Mouse (Mus musculus) kidney, embryonic 15.5 days (tissue): ENCODE measurements around the gene Sema5b. TPM values are rescaled to one million over a fixed set of nuclear protein-coding genes. Genes with fewer than 3 reads are reported as not detected.

Source experiments
- ATAC-seq: fragments of 200-750 bp; cut with Nextera tagmentation; replicated peaks from 2 replicates; pipeline ENCODE4 v1.8.0; 2017; ENCODE audit warnings: moderate TSS enrichment; ENCODE audit not compliant: low FRiP score
- H3K27ac ChIP-seq: fragments of 300-500 bp; sonication (generic); 2 replicates; pipeline ENCODE4 v1.5.1; 2015; ENCODE audit warnings: mild to moderate bottlenecking, inconsistent platforms
- H3K27me3 ChIP-seq: fragments of 300-500 bp; sonication (generic); 2 replicates; pipeline ENCODE4 v1.6.1; 2015; ENCODE audit warnings: inconsistent platforms
- H3K36me3 ChIP-seq: fragments of 300-500 bp; sonication (generic); 2 replicates; pipeline ENCODE4 v1.6.1; 2015; ENCODE audit warnings: inconsistent platforms
- H3K4me1 ChIP-seq: fragments of 300-500 bp; sonication (generic); 2 replicates; pipeline ENCODE4 v1.6.1; 2015; ENCODE audit warnings: inconsistent platforms
- H3K4me2 ChIP-seq: fragments of 300-500 bp; sonication (generic); 2 replicates; pipeline ENCODE4 v1.6.1; 2015; ENCODE audit warnings: moderate library complexity, mild to moderate bottlenecking, inconsistent platforms
- H3K4me3 ChIP-seq: fragments of 300-500 bp; sonication (generic); replicated peaks from 2 replicates; pipeline ENCODE4 v1.5.1; 2015; ENCODE audit warnings: mild to moderate bottlenecking, inconsistent platforms
- H3K9ac ChIP-seq: fragments of 300-500 bp; sonication (generic); 2 replicates; pipeline ENCODE4 v1.6.1; 2015; ENCODE audit warnings: mild to moderate bottlenecking, inconsistent platforms
- H3K9me3 ChIP-seq: fragments of 300-500 bp; sonication (generic); replicated peaks from 2 replicates; pipeline ENCODE4 v1.6.1; 2016; ENCODE audit warnings: inconsistent platforms
- WGBS: fragments of 180-500 bp; shearing (Covaris S2); methylation state at CpG from one replicate; pipeline ENCODE4 v1.1.7; 2015; ENCODE audit warnings: mixed read lengths; 5-methylcytosine and 5-hydroxymethylcytosine counted together
- polyA plus RNA-seq: library from polyadenylated mRNA; unstranded; fragments of >200 nt; fragmentation: Nextera tagmentation; extraction: Ambion mirVana; gene quantifications from 2 replicates; pipeline ENCODE4 v1.2.1, GENCODE M21; 2015

Gene Sema5b
- polyA plus RNA-seq, 1 experiment from 2014 or later: 6.8 TPM

GRCm38 (mm10) chr16:35623986-35624385 lies 83.0 kb downstream of the Sema5b start:
- no peak for ATAC-seq
- 0 out of 2 replicates have a peak, but pooled peaks cover under 1% of the 10 kb centered on the region for H3K27me3 ChIP-seq
- no peak overlapping the region for H3K4me3 ChIP-seq
- H3K4me1 ChIP-seq: peaks cover 15% of the 10 kb centered on the region
- WGBS: 70% methylated on average over 7 of the region's 7 CpGs
- no peak overlapping the region for H3K4me2 ChIP-seq
- H3K9me3 ChIP-seq: no peaks in the 10 kb centered on the region
- no peaks in the 10 kb centered on the region for H3K36me3 ChIP-seq
- no peak overlapping the region for H3K9ac ChIP-seq
- no peak overlapping the region for H3K27ac ChIP-seq

- Histone ChIP-seq H3K9ac (no peak overlapping the region), H3K4me3 (no peak overlapping the region), H3K27ac (no peak overlapping the region), H3K36me3 (no peaks in the 10 kb centered on the region), H3K4me1 (peaks cover 15% of the 10 kb centered on the region), H3K9me3 (no peaks in the 10 kb centered on the region), H3K27me3 (0 out of 2 replicates have a peak, but pooled peaks cover 6% of the 10 kb centered on the region), H3K4me2 (no peak overlapping the region)
- WGBS: 61% methylated on average over 6 of the region's 6 CpGs
- ATAC-seq: no peak
Observed at GRCm38 (mm10) chr16:35624877-35625276, 83.9 kb downstream of the Sema5b start.

GRCm38 (mm10) chr16:35625286-35626020 lies 84.5 kb downstream of the Sema5b start:
- WGBS: 61% methylated on average over 16 of the region's 16 CpGs

GRCm38 (mm10) chr16:35627992-35628607 lies 87.2 kb downstream of the Sema5b start:
- Histone ChIP-seq H3K4me1 (peaks cover 21% of the 10 kb centered on the region), H3K27me3 (0 out of 2 replicates have a peak, but pooled peaks cover 6% of the 10 kb centered on the region), H3K9ac (no peak overlapping the region), H3K4me2 (no peak overlapping the region), H3K4me3 (no peak overlapping the region), H3K9me3 (no peaks in the 10 kb centered on the region), H3K27ac (no peak overlapping the region), H3K36me3 (no peaks in the 10 kb centered on the region)
- ATAC-seq: peak; percentile 55; the same call in 1 of the 2 replicates
- WGBS: 41% methylated on average over 10 of the region's 10 CpGs

More at GRCm38 (mm10) chr16:35625286-35626020, 84.5 kb downstream of the Sema5b start:
- H3K4me2 ChIP-seq: no peak overlapping the region
- no peaks in the 10 kb centered on the region for H3K9me3 ChIP-seq
- no peak overlapping the region for H3K4me3 ChIP-seq
- H3K27ac ChIP-seq: no peak overlapping the region
- H3K27me3 ChIP-seq: 0 out of 2 replicates have a peak, but pooled peaks cover 6% of the 10 kb centered on the region
- H3K36me3 ChIP-seq: no peaks in the 10 kb centered on the region
- peaks cover 15% of the 10 kb centered on the region for H3K4me1 ChIP-seq
- no peak for ATAC-seq
- H3K9ac ChIP-seq: no peak overlapping the region

- Histone ChIP-seq H3K36me3 (no peaks in the 10 kb centered on the region), H3K27ac (no peak overlapping the region), H3K27me3 (0 out of 2 replicates have a peak, but pooled peaks cover 6% of the 10 kb centered on the region), H3K4me1 (peaks cover 9% of the 10 kb centered on the region), H3K9ac (no peak overlapping the region), H3K4me3 (no peak overlapping the region), H3K9me3 (no peaks in the 10 kb centered on the region), H3K4me2 (0 out of 2 replicates have a peak overlapping the region, but pooled peaks have one; percentile 25)
- WGBS: 41% methylated on average over 16 of the region's 16 CpGs
- peak; percentile 54; the same call in 1 of the 2 replicates for ATAC-seq
Observed at GRCm38 (mm10) chr16:35630470-35631183, 89.7 kb downstream of the Sema5b start.

GRCm38 (mm10) chr16:35633058-35633457 lies 92.1 kb downstream of the Sema5b start:
- 22% methylated on average over 2 of the region's 2 CpGs for whole genome bisulfite sequencing
- Histone ChIP-seq H3K4me3 (no peak overlapping the region), H3K9ac (no peak overlapping the region), H3K4me1 (peaks cover 8% of the 10 kb centered on the region), H3K9me3 (no peaks in the 10 kb centered on the region), H3K4me2 (no peak overlapping the region), H3K27me3 (0 out of 2 replicates have a peak, but pooled peaks cover 6% of the 10 kb centered on the region), H3K27ac (no peak overlapping the region), H3K36me3 (no peaks in the 10 kb centered on the region)
- no peak for ATAC-seq

GRCm38 (mm10) chr16:35634971-35635370 lies 94.0 kb downstream of the Sema5b start:
- WGBS: 62% methylated on average over 4 of the region's 4 CpGs
- Histone ChIP-seq H3K27me3 (no peaks in the 10 kb centered on the region), H3K27ac (no peak overlapping the region), H3K4me1 (peaks cover 8% of the 10 kb centered on the region), H3K9me3 (no peaks in the 10 kb centered on the region), H3K36me3 (no peaks in the 10 kb centered on the region), H3K4me2 (no peak overlapping the region), H3K4me3 (no peak overlapping the region), H3K9ac (no peak overlapping the region)
- ATAC-seq: no peak

- Histone ChIP-seq H3K4me3 (no peak overlapping the region), H3K27ac (no peak overlapping the region), H3K4me1 (no peaks in the 10 kb centered on the region), H3K36me3 (no peaks in the 10 kb centered on the region), H3K4me2 (no peak overlapping the region), H3K9ac (no peak overlapping the region), H3K9me3 (no peaks in the 10 kb centered on the region), H3K27me3 (no peaks in the 10 kb centered on the region)
- WGBS: 25% methylated on average over 3 of the region's 3 CpGs
- 0 out of 2 replicates have a peak, but pooled peaks have one; percentile 49 for ATAC-seq
Observed at GRCm38 (mm10) chr16:35639505-35639904, 98.6 kb downstream of the Sema5b start.

- H3K27me3 ChIP-seq: no peaks in the 10 kb centered on the region
- H3K9ac ChIP-seq: no peak overlapping the region
- no peaks in the 10 kb centered on the region for H3K9me3 ChIP-seq
- no peak overlapping the region for H3K27ac ChIP-seq
- H3K36me3 ChIP-seq: no peaks in the 10 kb centered on the region
- no peak overlapping the region for H3K4me2 ChIP-seq
- ATAC-seq: no peak
- 78% methylated on average over 4 of the region's 4 CpGs for WGBS
- no peak overlapping the region for H3K4me3 ChIP-seq
- H3K4me1 ChIP-seq: no peaks in the 10 kb centered on the region
Observed at GRCm38 (mm10) chr16:35648862-35649261, 107.9 kb downstream of the Sema5b start.

GRCm38 (mm10) chr16:35652206-35652605 lies 111.3 kb downstream of the Sema5b start:
- no peak for ATAC-seq
- Histone ChIP-seq H3K4me3 (no peak overlapping the region), H3K9ac (no peak overlapping the region), H3K27me3 (peaks cover 7% of the 10 kb centered on the region; the same call in 1 of the 2 replicates), H3K36me3 (no peaks in the 10 kb centered on the region), H3K27ac (no peak overlapping the region), H3K4me1 (no peaks in the 10 kb centered on the region), H3K9me3 (no peaks in the 10 kb centered on the region), H3K4me2 (no peak overlapping the region)
- WGBS: 31% methylated on average over 6 of the region's 6 CpGs

GRCm38 (mm10) chr16:35652706-35653105 lies 111.8 kb downstream of the Sema5b start:
- Histone ChIP-seq H3K9me3 (no peaks in the 10 kb centered on the region), H3K4me3 (no peak overlapping the region), H3K9ac (no peak overlapping the region), H3K27ac (no peak overlapping the region), H3K36me3 (no peaks in the 10 kb centered on the region), H3K4me2 (no peak overlapping the region), H3K27me3 (peaks cover 9% of the 10 kb centered on the region), H3K4me1 (no peaks in the 10 kb centered on the region)
- ATAC-seq: no peak
- WGBS: 91% methylated on average over 3 of the region's 3 CpGs

- Histone ChIP-seq H3K9me3 (no peaks in the 10 kb centered on the region), H3K4me1 (no peaks in the 10 kb centered on the region), H3K4me2 (no peak overlapping the region), H3K27me3 (peaks cover 22% of the 10 kb centered on the region), H3K36me3 (no peaks in the 10 kb centered on the region), H3K27ac (no peak overlapping the region), H3K4me3 (no peak overlapping the region), H3K9ac (no peak overlapping the region)
- no peak for ATAC-seq
- WGBS: 96% methylated on average over 5 of the region's 5 CpGs
Observed at GRCm38 (mm10) chr16:35653951-35654350, 113.0 kb downstream of the Sema5b start.
